8 mouse cellular contexts compared by ENCODE assay signal in genomic region chr12:107979710-107980260, GRCm38 (mm10). TPM values are rescaled to one million over a fixed set of nuclear protein-coding genes. Genes with fewer than 3 reads are reported as not detected.
DNase-seq lines count a peak whose midpoint lies in the region; ATAC-seq and TF ChIP-seq lines count a peak whose summit lies in the region.

No protein-coding gene starts in this region.

- peak overlapping the region; percentile 62 for H3K9ac ChIP-seq in heart, embryonic 15.5 days
- peak overlapping the region; percentile 53 for H3K9ac ChIP-seq in kidney, postnatal 0 days (ENCODE audit: low read depth, low read length)

- H3K27me3 ChIP-seq in E14TG2a.4 (ENCODE audit: insufficient read depth, low read length) = peaks cover 97% of the 10 kb centered on the region
- no peaks in the 10 kb centered on the region for H3K27me3 ChIP-seq in heart, embryonic 15.5 days
- H3K27me3 ChIP-seq in kidney, postnatal 0 days (ENCODE audit: insufficient read depth, low read length) = no peaks in the 10 kb centered on the region

- peaks cover 53% of the 10 kb centered on the region for H3K4me1 ChIP-seq in E14TG2a.4 (replicated peaks; ENCODE audit: low read depth, low read length)
- peaks cover 61% of the 10 kb centered on the region for H3K4me1 ChIP-seq in heart, embryonic 15.5 days (replicated peaks)
- H3K4me1 ChIP-seq in kidney, postnatal 0 days (replicated peaks; ENCODE audit: insufficient read depth, low read length) = peaks cover 29% of the 10 kb centered on the region

- ATAC-seq in heart, embryonic 15.5 days (replicated peaks; ENCODE audit: insufficient number of reproducible peaks, insufficient read depth, low FRiP score, low read depth) = peak; percentile 63
- peak; percentile 79 for ATAC-seq in kidney, postnatal 0 days (replicated peaks; ENCODE audit: low FRiP score, low read depth)
- no peak for ATAC-seq in megakaryocyte, adult 5-6 weeks (ENCODE audit: poor library complexity, severe bottlenecking)

- 11% methylated on average over 28 of the region's 28 CpGs for WGBS in heart, embryonic 15.5 days
- 7% methylated on average over 27 of the region's 28 CpGs for WGBS in kidney, postnatal 0 days

- no peak for TF ChIP-seq CTCF in E14TG2a.4 (conservative IDR thresholded peaks at IDR 0.05; ENCODE audit: low read length)
- no peak for TF ChIP-seq CTCF in kidney, postnatal 0 days (IDR thresholded peaks at IDR 0.05; ENCODE audit: low read depth)

- H3K4me3 ChIP-seq in E14TG2a.4 (replicated peaks; ENCODE audit: low read length) = peak overlapping the region; percentile 73
- peak overlapping the region; percentile 57 for H3K4me3 ChIP-seq in heart, embryonic 15.5 days
- peak overlapping the region; percentile 38 for H3K4me3 ChIP-seq in kidney, postnatal 0 days (replicated peaks; ENCODE audit: low read depth, low read length)

- H3K9me3 ChIP-seq in E14TG2a.4 (ENCODE audit: low read length) = no peaks in the 10 kb centered on the region
- no peaks in the 10 kb centered on the region for H3K9me3 ChIP-seq in heart, embryonic 15.5 days (replicated peaks)
- no peaks in the 10 kb centered on the region for H3K9me3 ChIP-seq in kidney, postnatal 0 days (replicated peaks; ENCODE audit: low read length)

- peak overlapping the region; percentile 91 for H3K27ac ChIP-seq in heart, embryonic 15.5 days
- H3K27ac ChIP-seq in kidney, postnatal 0 days = peak overlapping the region; percentile 88

- H3K4me2 ChIP-seq in heart, embryonic 15.5 days = peak overlapping the region; percentile 94
- H3K4me2 ChIP-seq in kidney, postnatal 0 days (ENCODE audit: low read length) = peak overlapping the region; percentile 75

- DNase-seq in adrenal gland, postnatal 4 days (ENCODE audit: low spot score in 2 of 2) = peak; percentile 22 to 44
- DNase-seq in kidney, postnatal 0 days (ENCODE audit: low spot score) = peak; percentile 82
- DNase-seq in mesoderm, embryonic 11.5 days (ENCODE audit: low read depth, low spot score) = peak; percentile 81
- DNase-seq in layer of hippocampus, adult 9-11 months = no peak
- DNase-seq in frontal cortex, postnatal 14 days (ENCODE audit: low spot score in 2 of 2) = no peak

- H3K36me3 ChIP-seq in E14TG2a.4 (ENCODE audit: insufficient read depth, low read length) = no peaks in the 10 kb centered on the region
- no peaks in the 10 kb centered on the region for H3K36me3 ChIP-seq in heart, embryonic 15.5 days
- H3K36me3 ChIP-seq in kidney, postnatal 0 days (ENCODE audit: insufficient read depth, low read length) = no peaks in the 10 kb centered on the region

RNA-seq across cellular contexts. Expression of gene Bcl11b, which starts 23.6 kb away (rescaled TPM):
- 1 to 10 TPM; 1.4 to 2.2 TPM for total RNA-seq in adrenal gland, postnatal 4 days (2021)
- polyA plus RNA-seq in heart, embryonic 15.5 days (2015; fragmentation: Nextera tagmentation; extraction: Ambion mirVana) = 4.6 and 9.3 TPM in 2 replicates
- 2.2 and 2.4 TPM in 2 replicates for polyA plus RNA-seq in kidney, postnatal 0 days (2015; fragmentation: Nextera tagmentation; extraction: Ambion mirVana)
- 0.38 and 0.39 TPM in 2 replicates for total RNA-seq in megakaryocyte, adult 5-6 weeks (2015)
- 0.28 and 0.33 TPM in 2 replicates for total RNA-seq in megakaryocyte, adult 5-6 weeks (2017)

Comparison
In these comparisons a context has a peak if more than half of its experiments do, and no peak if none do; other contexts are left out.
1. DNase-seq: peak in adrenal gland, postnatal 4 days (2 of 2), kidney, postnatal 0 days (single experiment) and mesoderm, embryonic 11.5 days (single experiment); none in layer of hippocampus, adult 9-11 months (single experiment) and frontal cortex, postnatal 14 days (0 of 2).
2. Peak in every context shown above with its lines, with median percentiles within 50 percentile points of each other: H3K4me3 ChIP-seq.